Mouse (Mus musculus): ENCODE measurements around the gene Slc2a5. TPM values are rescaled to one million over a fixed set of nuclear protein-coding genes. Genes with fewer than 3 reads are reported as not detected.

Gene Slc2a5
- polyA plus RNA-seq, 1 experiment from 2014 or later, result 0.14 TPM

DNA sequence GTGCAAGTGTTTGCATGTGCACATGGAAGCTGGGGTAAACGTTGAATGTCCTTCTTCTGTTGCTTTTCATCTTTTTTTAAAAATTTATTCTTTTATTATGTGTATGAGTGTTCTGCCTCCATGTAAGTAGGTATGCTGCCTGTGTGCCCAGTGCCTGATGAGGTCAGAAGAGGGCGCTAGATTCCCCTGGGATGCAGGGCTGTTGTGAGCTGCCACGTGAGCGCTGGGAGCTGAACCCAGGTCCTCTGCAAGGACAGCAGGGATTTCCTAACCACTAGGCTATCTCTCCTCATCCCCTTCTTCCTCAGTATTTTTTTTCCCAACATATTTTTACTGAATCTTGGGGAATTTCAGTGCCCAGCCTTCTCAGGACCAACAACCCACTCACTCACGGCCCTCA is 7.3 kb downstream of the Slc2a5 start:
- H3K36me3 ChIP-seq (ENCODE audit: control insufficient read depth, insufficient read depth, low read length), result no peaks in the 10 kb centered on the region
- ATAC-seq (replicated peaks; ENCODE audit: low FRiP score), result no peak
- H3K4me1 ChIP-seq (replicated peaks; ENCODE audit: control insufficient read depth, insufficient read depth, low read length), result no peaks in the 10 kb centered on the region
- H3K4me2 ChIP-seq, result no peak overlapping the region
- H3K9ac ChIP-seq (ENCODE audit: low read depth, low read length), result no peak overlapping the region
- H3K27ac ChIP-seq (ENCODE audit: low read depth, low read length), result no peak overlapping the region
- 91% methylated on average over 5 of the region's 5 CpGs for WGBS
- no peak overlapping the region for H3K4me3 ChIP-seq (ENCODE audit: low read depth, low read length)
- H3K27me3 ChIP-seq (replicated peaks; ENCODE audit: control insufficient read depth, insufficient read depth, low read length), result no peaks in the 10 kb centered on the region
- no peaks in the 10 kb centered on the region for H3K9me3 ChIP-seq (ENCODE audit: control insufficient read depth, low read length)
- no peak for DNase-seq (ENCODE audit: low spot score)

DNA sequence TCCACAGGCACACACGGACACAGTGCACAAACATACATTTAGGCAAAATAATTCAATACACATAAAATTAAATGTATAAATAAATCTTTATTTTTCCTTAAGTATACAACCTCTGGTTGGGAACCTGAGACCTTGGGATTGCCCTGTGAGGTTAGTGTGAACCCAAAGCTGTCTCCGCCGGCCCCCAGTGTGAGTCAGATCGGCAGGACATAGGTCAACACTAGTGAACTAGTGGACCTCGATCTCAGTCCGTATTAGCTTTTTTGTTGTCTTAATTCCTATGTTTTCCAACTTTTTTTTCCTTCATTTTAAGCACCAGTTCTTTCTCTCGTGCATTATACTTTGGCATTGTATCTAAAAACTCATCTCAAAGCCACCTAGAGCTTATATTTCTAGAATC is 8.8 kb downstream of the Slc2a5 start:
- WGBS, result 84% methylated on average over 7 of the region's 7 CpGs
- no peaks in the 10 kb centered on the region for H3K36me3 ChIP-seq (ENCODE audit: control insufficient read depth, insufficient read depth, low read length)
- no peak for DNase-seq (ENCODE audit: low spot score)

GRCm38 (mm10) chr4:150128571-150128970 is 9.5 kb downstream of the Slc2a5 start:
- WGBS, result 77% methylated on average over 8 of the region's 8 CpGs
- ATAC-seq (replicated peaks; ENCODE audit: low FRiP score), result no peak

More for the DNA sequence above, 8.8 kb downstream of the Slc2a5 start:
- Histone ChIP-seq H3K9ac (ENCODE audit: low read depth, low read length) (no peak overlapping the region), H3K27ac (ENCODE audit: low read depth, low read length) (no peak overlapping the region), H3K4me3 (ENCODE audit: low read depth, low read length) (no peak overlapping the region), H3K27me3 (replicated peaks; ENCODE audit: control insufficient read depth, insufficient read depth, low read length) (no peaks in the 10 kb centered on the region), H3K9me3 (ENCODE audit: control insufficient read depth, low read length) (no peaks in the 10 kb centered on the region), H3K4me2 (no peak overlapping the region), H3K4me1 (replicated peaks; ENCODE audit: control insufficient read depth, insufficient read depth, low read length) (peaks cover 7% of the 10 kb centered on the region)
- ATAC-seq (replicated peaks; ENCODE audit: low FRiP score), result no peak

GRCm38 (mm10) chr4:150130661-150131060 is 11.6 kb downstream of the Slc2a5 start:
- no peak overlapping the region for H3K9ac ChIP-seq (ENCODE audit: low read depth, low read length)
- no peaks in the 10 kb centered on the region for H3K9me3 ChIP-seq (ENCODE audit: control insufficient read depth, low read length)
- DNase-seq (ENCODE audit: low spot score) (no peak), ATAC-seq (replicated peaks; ENCODE audit: low FRiP score) (no peak)
- H3K4me2 ChIP-seq, result no peak overlapping the region
- peaks cover 13% of the 10 kb centered on the region for H3K4me1 ChIP-seq (replicated peaks; ENCODE audit: control insufficient read depth, insufficient read depth, low read length)
- no peaks in the 10 kb centered on the region for H3K27me3 ChIP-seq (replicated peaks; ENCODE audit: control insufficient read depth, insufficient read depth, low read length)
- no peaks in the 10 kb centered on the region for H3K36me3 ChIP-seq (ENCODE audit: control insufficient read depth, insufficient read depth, low read length)
- 0 out of 2 replicates have a peak overlapping the region, but pooled peaks have one; percentile 3 for H3K27ac ChIP-seq (ENCODE audit: low read depth, low read length)
- 27% methylated on average over 2 of the region's 2 CpGs for WGBS
- H3K4me3 ChIP-seq (ENCODE audit: low read depth, low read length), result no peak overlapping the region

More at GRCm38 (mm10) chr4:150128571-150128970, 9.5 kb downstream of the Slc2a5 start:
- Histone ChIP-seq H3K9ac (ENCODE audit: low read depth, low read length) (no peak overlapping the region), H3K9me3 (ENCODE audit: control insufficient read depth, low read length) (no peaks in the 10 kb centered on the region), H3K4me2 (no peak overlapping the region), H3K4me1 (replicated peaks; ENCODE audit: control insufficient read depth, insufficient read depth, low read length) (peaks cover 13% of the 10 kb centered on the region), H3K4me3 (ENCODE audit: low read depth, low read length) (no peak overlapping the region), H3K36me3 (ENCODE audit: control insufficient read depth, insufficient read depth, low read length) (no peaks in the 10 kb centered on the region), H3K27ac (ENCODE audit: low read depth, low read length) (no peak overlapping the region), H3K27me3 (replicated peaks; ENCODE audit: control insufficient read depth, insufficient read depth, low read length) (no peaks in the 10 kb centered on the region)
- DNase-seq (ENCODE audit: low spot score), result no peak

DNA sequence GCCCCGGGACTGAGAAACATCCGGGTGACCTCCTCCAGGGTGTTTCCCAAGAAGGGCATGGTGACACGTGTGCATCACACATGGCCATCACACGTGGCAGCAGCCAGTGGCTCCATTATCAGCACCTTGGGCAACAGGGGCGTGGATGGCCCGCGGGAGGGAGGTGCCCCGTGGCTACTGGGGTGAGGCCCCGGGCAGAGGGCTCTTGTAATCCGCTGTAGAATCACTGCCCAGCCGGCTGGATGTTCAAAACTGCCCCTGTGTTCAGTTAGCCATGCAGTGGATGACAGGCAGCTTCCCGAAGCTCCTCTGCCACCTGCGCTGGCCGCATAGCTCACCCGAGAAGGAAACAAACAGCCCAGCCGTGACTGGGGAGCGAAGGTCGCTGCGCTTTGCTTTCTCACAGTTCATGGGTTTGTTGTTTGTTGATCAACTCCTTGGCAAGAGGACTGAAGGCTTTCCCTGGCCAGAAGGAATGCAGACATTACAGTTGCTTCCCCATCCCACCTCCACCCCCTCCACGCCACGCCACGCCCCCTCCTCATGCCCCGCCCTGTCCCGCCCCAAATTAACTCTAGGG is 13.7 kb downstream of the Slc2a5 start:
- no peak overlapping the region for H3K27ac ChIP-seq (ENCODE audit: low read depth, low read length)
- H3K4me3 ChIP-seq (ENCODE audit: low read depth, low read length), result peak overlapping the region; percentile 39
- H3K27me3 ChIP-seq (replicated peaks; ENCODE audit: control insufficient read depth, insufficient read depth, low read length), result no peaks in the 10 kb centered on the region
- no peaks in the 10 kb centered on the region for H3K36me3 ChIP-seq (ENCODE audit: control insufficient read depth, insufficient read depth, low read length)
- no peaks in the 10 kb centered on the region for H3K9me3 ChIP-seq (ENCODE audit: control insufficient read depth, low read length)
- peak overlapping the region; percentile 56 for H3K9ac ChIP-seq (ENCODE audit: low read depth, low read length)
- peaks cover 17% of the 10 kb centered on the region for H3K4me1 ChIP-seq (replicated peaks; ENCODE audit: control insufficient read depth, insufficient read depth, low read length)
- ATAC-seq (replicated peaks; ENCODE audit: low FRiP score) (0 out of 2 replicates have a peak, but pooled peaks have one; percentile 45), DNase-seq (ENCODE audit: low spot score) (no peak)
- H3K4me2 ChIP-seq, result peak overlapping the region; percentile 77
- 20% methylated on average over 24 of the region's 24 CpGs for WGBS

DNA sequence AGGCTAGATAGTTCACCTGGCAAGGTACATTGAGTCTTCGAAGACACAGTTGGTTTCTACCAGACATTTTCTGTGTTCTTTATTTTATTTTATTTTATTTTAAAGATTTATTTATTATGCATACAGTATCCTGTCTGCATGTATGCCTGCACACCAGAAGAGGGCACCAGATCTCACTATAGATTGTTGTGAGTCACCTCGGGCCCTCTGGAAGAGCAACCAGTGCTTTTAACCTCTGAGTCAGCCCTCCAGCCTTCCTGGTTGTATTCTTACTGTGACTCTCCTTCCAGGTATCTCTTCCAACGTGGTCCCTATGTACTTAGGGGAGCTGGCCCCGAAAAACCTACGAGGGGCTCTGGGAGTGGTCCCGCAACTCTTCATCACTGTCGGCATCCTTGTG is 16.2 kb downstream of the Slc2a5 start:
- 78% methylated on average over 7 of the region's 7 CpGs for WGBS
- ATAC-seq (replicated peaks; ENCODE audit: low FRiP score) (no peak), DNase-seq (ENCODE audit: low spot score) (no peak)
- Histone ChIP-seq H3K27ac (ENCODE audit: low read depth, low read length) (no peak overlapping the region), H3K9me3 (ENCODE audit: control insufficient read depth, low read length) (no peaks in the 10 kb centered on the region), H3K27me3 (replicated peaks; ENCODE audit: control insufficient read depth, insufficient read depth, low read length) (no peaks in the 10 kb centered on the region), H3K9ac (ENCODE audit: low read depth, low read length) (no peak overlapping the region), H3K36me3 (ENCODE audit: control insufficient read depth, insufficient read depth, low read length) (no peaks in the 10 kb centered on the region), H3K4me1 (replicated peaks; ENCODE audit: control insufficient read depth, insufficient read depth, low read length) (peaks cover 19% of the 10 kb centered on the region), H3K4me2 (no peak overlapping the region), H3K4me3 (ENCODE audit: low read depth, low read length) (no peak overlapping the region)

DNA sequence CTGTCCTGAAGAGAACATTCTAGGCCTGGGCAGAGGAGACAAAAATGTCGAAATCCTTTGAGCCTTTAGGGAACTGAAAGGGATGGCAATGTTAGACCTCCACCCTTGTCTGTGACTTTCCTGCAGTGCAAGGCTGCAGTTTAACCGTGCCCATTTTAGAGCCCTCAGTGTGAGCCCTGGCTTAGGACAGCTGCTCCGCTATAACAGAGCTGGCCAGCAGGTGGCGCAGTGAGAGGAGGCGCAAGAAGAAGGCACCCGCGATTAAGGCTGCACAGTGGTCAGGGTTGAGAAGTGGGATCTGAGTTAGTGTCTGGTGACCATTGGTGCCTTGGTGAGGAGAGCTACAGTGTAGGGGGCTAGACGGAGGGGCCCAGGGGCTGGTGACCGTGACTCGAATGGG is 17.6 kb downstream of the Slc2a5 start:
- WGBS, result 4% methylated on average over 10 of the region's 10 CpGs
- Histone ChIP-seq H3K4me3 (ENCODE audit: low read depth, low read length) (no peak overlapping the region), H3K4me2 (no peak overlapping the region; the same call in 1 of the 2 replicates), H3K9ac (ENCODE audit: low read depth, low read length) (no peak overlapping the region), H3K27ac (ENCODE audit: low read depth, low read length) (no peak overlapping the region), H3K4me1 (replicated peaks; ENCODE audit: control insufficient read depth, insufficient read depth, low read length) (peaks cover 19% of the 10 kb centered on the region), H3K27me3 (replicated peaks; ENCODE audit: control insufficient read depth, insufficient read depth, low read length) (no peaks in the 10 kb centered on the region), H3K9me3 (ENCODE audit: control insufficient read depth, low read length) (no peaks in the 10 kb centered on the region), H3K36me3 (ENCODE audit: control insufficient read depth, insufficient read depth, low read length) (no peaks in the 10 kb centered on the region)
- DNase-seq (ENCODE audit: low spot score) (peak; percentile 74), ATAC-seq (replicated peaks; ENCODE audit: low FRiP score) (peak; percentile 29; the same call in 1 of the 2 replicates)

DNA sequence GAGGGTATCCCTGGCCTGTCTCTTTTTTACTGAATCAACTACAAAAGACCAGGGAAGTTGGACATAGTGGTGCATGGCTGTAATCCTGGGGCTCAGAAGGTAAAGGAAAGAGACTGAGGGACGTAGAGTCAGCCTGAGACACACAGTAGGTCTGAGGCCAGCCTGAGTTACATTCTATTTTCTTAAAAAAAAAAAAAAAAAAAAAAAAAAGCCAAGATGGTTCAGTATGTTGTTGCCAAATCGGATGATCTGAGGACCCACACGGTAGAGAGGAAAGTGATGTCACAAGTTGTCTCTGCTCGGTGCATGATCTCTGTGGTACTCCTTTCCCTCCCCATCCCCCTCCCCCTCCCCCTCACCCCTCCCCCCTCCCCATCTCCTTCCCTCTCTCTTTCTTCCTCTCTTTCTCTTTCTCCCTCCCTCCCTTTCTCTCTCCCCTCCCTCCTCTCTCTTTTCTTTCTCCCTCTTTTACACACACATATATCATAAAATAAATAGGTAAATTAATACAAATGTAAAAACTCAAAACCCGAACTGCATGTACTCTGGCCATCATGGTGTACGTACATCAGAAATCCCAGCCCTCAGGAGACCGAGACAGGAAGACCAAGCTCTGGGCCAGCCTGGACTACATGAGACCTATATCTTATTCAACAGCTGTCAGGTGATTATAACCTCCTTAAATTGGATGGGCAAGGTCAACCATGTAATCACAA is 18.4 kb downstream of the Slc2a5 start:
- no peak overlapping the region for H3K4me3 ChIP-seq (ENCODE audit: low read depth, low read length)
- no peak overlapping the region for H3K27ac ChIP-seq (ENCODE audit: low read depth, low read length)
- H3K9me3 ChIP-seq (ENCODE audit: control insufficient read depth, low read length), result no peaks in the 10 kb centered on the region
- peaks cover 16% of the 10 kb centered on the region for H3K4me1 ChIP-seq (replicated peaks; ENCODE audit: control insufficient read depth, insufficient read depth, low read length)
- H3K4me2 ChIP-seq, result peak overlapping the region; percentile 61
- no peak for DNase-seq (ENCODE audit: low spot score)
- peak; percentile 24; the same call in 1 of the 2 replicates for ATAC-seq (replicated peaks; ENCODE audit: low FRiP score)
- H3K36me3 ChIP-seq (ENCODE audit: control insufficient read depth, insufficient read depth, low read length), result no peaks in the 10 kb centered on the region
- H3K9ac ChIP-seq (ENCODE audit: low read depth, low read length), result no peak overlapping the region
- no peaks in the 10 kb centered on the region for H3K27me3 ChIP-seq (replicated peaks; ENCODE audit: control insufficient read depth, insufficient read depth, low read length)
- 77% methylated on average over 7 of the region's 7 CpGs for WGBS
